Mouse (Mus musculus) liver, embryonic 14.5 days (tissue): ENCODE data around the gene Rdh9. TPM values are rescaled to one million over a fixed set of nuclear protein-coding genes. Genes with fewer than 3 reads are reported as not detected.
"Not testable (repeated sequence)": the region's sequence is repeated elsewhere in the genome, so short reads cannot be mapped to it uniquely, and the experiment has no call there.

ENCODE experiments used
- ATAC-seq: fragments of 200-750 bp; cut with Nextera tagmentation; 2 replicates; pipeline ENCODE4 v1.8.0; 2017; ENCODE audit warnings: moderate number of reproducible peaks, mild to moderate bottlenecking, moderate library complexity; ENCODE audit not compliant: insufficient read depth
- DNase-seq, 3 experiments: peaks; one replicate each; pipeline ENCODE4 v3.0.0-alpha.2; 2012 to 2013; ENCODE audit warnings: low read depth in 3 of 3, low spot score in 3 of 3
- H3K27ac ChIP-seq: fragments of 300-500 bp; sonication (generic); 2 replicates; pipeline ENCODE4 v1.5.1; 2014; ENCODE audit warnings: moderate library complexity, mild to moderate bottlenecking, control low read depth, inconsistent platforms
- H3K27me3 ChIP-seq: fragments of 300-500 bp; sonication (generic); 2 replicates; pipeline ENCODE4 v1.6.1; 2014; ENCODE audit warnings: mild to moderate bottlenecking, low read length, moderate library complexity; ENCODE audit not compliant: control insufficient read depth, insufficient read depth
- H3K36me3 ChIP-seq: fragments of 300-500 bp; sonication (generic); replicated peaks from 2 replicates; pipeline ENCODE4 v1.6.1; 2014; ENCODE audit warnings: low read depth; ENCODE audit not compliant: control insufficient read depth, insufficient read depth
- H3K4me1 ChIP-seq, 2 experiments: fragments of 200-500 bp in 1 of 2; fragments of 300-500 bp in 1 of 2; sonication (generic) in 1 of 2; replicated peaks; 2 replicates each; pipeline ENCODE4 v1.6.1; 2012 to 2014; ENCODE audit warnings: antibody characterized with exemption in 1 of 2, inconsistent platforms in 1 of 2, low read length in 1 of 2; ENCODE audit not compliant: control insufficient read depth in 2 of 2, insufficient read depth in 2 of 2
- H3K4me2 ChIP-seq: fragments of 300-500 bp; sonication (generic); 2 replicates; pipeline ENCODE4 v1.6.1; 2014; ENCODE audit warnings: low read depth, mild to moderate bottlenecking, control low read depth, moderate library complexity
- H3K4me3 ChIP-seq, 2 experiments: fragments of 200-500 bp in 1 of 2; fragments of 300-500 bp in 1 of 2; sonication (generic) in 1 of 2; 2 replicates each; pipeline ENCODE4 v1.5.1; 2012 to 2014; ENCODE audit warnings: low read depth in 2 of 2, low read length in 2 of 2, mild to moderate bottlenecking in 2 of 2, control low read depth in 1 of 2, inconsistent platforms in 1 of 2, moderate library complexity in 1 of 2; ENCODE audit not compliant: insufficient read depth in 1 of 2
- H3K9ac ChIP-seq: fragments of 300-500 bp; sonication (generic); replicated peaks from 2 replicates; pipeline ENCODE4 v1.6.1; 2014; ENCODE audit warnings: mild to moderate bottlenecking, control low read depth, moderate library complexity
- H3K9me3 ChIP-seq: fragments of 300-500 bp; sonication (generic); 2 replicates; pipeline ENCODE4 v1.6.1; 2016; ENCODE audit warnings: low read length, mixed read lengths; ENCODE audit not compliant: control insufficient read depth
- CTCF ChIP-seq: IDR thresholded peaks from 2 replicates; pipeline ENCODE4 v1.5.1; 2016; ENCODE audit warnings: antibody characterized with exemption, low read depth, control low read depth
- EP300 ChIP-seq: IDR thresholded peaks from 2 replicates; pipeline ENCODE4 v1.6.1; 2016; ENCODE audit warnings: antibody characterized with exemption, low read depth
- WGBS: fragments of 180-500 bp; shearing (Covaris S2); extraction: QIAGEN DNeasy Blood & Tissue Kit; methylation state at CpG from one replicate; pipeline ENCODE4 v1.1.7; 2014; ENCODE audit not compliant: insufficient replicate concordance; 5-methylcytosine and 5-hydroxymethylcytosine counted together
- polyA plus RNA-seq, 2 experiments: library from polyadenylated mRNA; depleted of rRNA in 1 of 2; stranded (reverse) in 1 of 2; unstranded in 1 of 2; fragments of >200 nt; fragmentation: Nextera tagmentation in 1 of 2; extraction: Ambion mirVana in 1 of 2; gene quantifications; 2 replicates each; pipeline versions ENCODE4 v1.2.1 to v1.2.3; 2012 to 2014

The Rdh9 gene
- polyA plus RNA-seq, 2 experiments, result 0.07 TPM; not detected in 1

GRCm38 (mm10) chr10:127825386-127825785 is 49.2 kb downstream of the Rdh9 start:
- no peaks in the 10 kb centered on the region for H3K27me3 ChIP-seq
- no peak for ATAC-seq
- DNase-seq, result peak in 2 of 3 experiments; percentile 3 to 4
- no peak overlapping the region for H3K27ac ChIP-seq
- no peak overlapping the region for H3K4me2 ChIP-seq
- no peaks in the 10 kb centered on the region for H3K4me1 ChIP-seq
- H3K36me3 ChIP-seq, result no peaks in the 10 kb centered on the region
- no peaks in the 10 kb centered on the region for H3K9me3 ChIP-seq
- 50% methylated on average over 6 of the region's 6 CpGs for WGBS
- TF ChIP-seq EP300 (no peak), CTCF (peak; percentile 58)
- H3K4me3 ChIP-seq, result no peak overlapping the region
- no peak overlapping the region for H3K9ac ChIP-seq

- Histone ChIP-seq H3K9ac (no peak overlapping the region), H3K4me1 (no peaks in the 10 kb centered on the region), H3K9me3 (no peaks in the 10 kb centered on the region), H3K27ac (no peak overlapping the region), H3K4me3 (no peak overlapping the region), H3K27me3 (no peaks in the 10 kb centered on the region), H3K36me3 (no peaks in the 10 kb centered on the region), H3K4me2 (no peak overlapping the region)
- ATAC-seq (no peak), DNase-seq (no peak)
- 57% methylated on average over 3 of the region's 3 CpGs for WGBS
- TF ChIP-seq EP300 (no peak), CTCF (no peak)
Observed at GRCm38 (mm10) chr10:127829121-127829520, 52.9 kb downstream of the Rdh9 start.

DNA sequence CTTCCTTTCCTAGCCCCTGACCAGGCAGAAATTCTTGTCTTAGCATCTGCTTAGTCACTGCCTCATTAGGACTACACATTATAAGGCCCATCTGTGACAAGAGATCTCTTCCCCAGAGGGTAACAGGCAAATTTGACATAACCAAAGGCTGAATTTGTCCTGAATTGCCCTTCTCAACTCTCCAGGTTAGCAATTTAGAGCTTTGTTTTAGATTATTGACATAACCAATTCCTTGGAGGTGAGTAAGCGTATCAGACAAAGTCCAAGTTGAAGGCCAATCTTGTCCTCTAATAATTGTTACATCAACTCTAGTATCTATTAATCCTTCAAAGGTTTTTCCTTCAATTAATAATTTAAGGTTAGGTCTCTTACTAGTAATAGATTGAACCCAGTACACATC is 58.0 kb downstream of the Rdh9 start:
- H3K4me1 ChIP-seq, ATAC-seq, H3K9ac ChIP-seq, H3K27ac ChIP-seq, H3K9me3 ChIP-seq, H3K27me3 ChIP-seq, DNase-seq, H3K4me3 ChIP-seq, H3K4me2 ChIP-seq, H3K36me3 ChIP-seq: not testable (repeated sequence)
- 79% methylated on average over 1 of the region's 1 CpGs for WGBS

DNA sequence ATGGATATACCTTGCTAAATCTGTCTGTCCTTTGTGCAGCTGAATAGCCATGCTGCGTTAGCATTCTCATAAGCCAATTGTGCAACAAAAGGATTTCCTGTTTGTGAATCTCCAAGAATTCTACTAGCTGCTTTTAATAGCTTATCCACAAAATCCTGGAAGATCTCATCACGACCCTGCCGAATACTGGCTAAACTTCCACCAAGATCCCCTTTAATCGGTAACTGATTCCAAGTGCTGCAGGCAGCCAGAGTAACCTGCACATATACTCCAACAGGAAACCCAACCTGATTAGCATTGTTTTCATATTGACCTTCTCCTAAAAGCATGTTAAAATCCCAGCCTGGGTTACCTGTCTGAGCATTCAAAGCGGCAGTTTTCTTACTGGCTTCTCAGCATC is 59.1 kb downstream of the Rdh9 start:
- Histone ChIP-seq H3K4me2 (no peak overlapping the region), H3K4me3 (no peak overlapping the region), H3K9me3 (no peaks in the 10 kb centered on the region), H3K4me1 (no peaks in the 10 kb centered on the region), H3K36me3 (no peaks in the 10 kb centered on the region), H3K27me3 (no peaks in the 10 kb centered on the region), H3K27ac (no peak overlapping the region), H3K9ac (no peak overlapping the region)
- WGBS, result 62% methylated on average over 5 of the region's 5 CpGs
- TF ChIP-seq CTCF, result no peak
- no peak for TF ChIP-seq EP300
- DNase-seq, result no peak
- ATAC-seq, result no peak

DNA sequence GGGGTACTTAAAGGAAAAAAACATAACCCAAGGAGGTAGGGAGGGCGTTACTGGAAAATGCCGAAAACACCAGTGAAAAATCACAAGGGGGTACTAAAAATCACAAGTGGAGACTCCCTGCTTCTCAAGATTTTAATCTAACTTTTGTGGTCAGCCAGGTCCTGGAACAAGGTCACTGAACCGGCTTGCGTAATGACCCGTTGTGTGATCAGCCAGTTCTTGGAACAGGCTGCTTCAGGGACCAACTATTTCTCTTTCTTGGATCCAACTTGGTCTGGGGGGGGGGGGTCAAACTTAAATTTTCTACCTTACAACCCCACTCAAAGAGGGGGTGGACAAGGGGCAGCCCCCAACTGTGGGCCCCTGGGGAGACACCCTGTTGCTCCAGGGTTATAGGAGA is 61.6 kb downstream of the Rdh9 start:
- WGBS, result 61% methylated on average over 5 of the region's 5 CpGs
- H3K9me3 ChIP-seq, H3K4me2 ChIP-seq, H3K9ac ChIP-seq, ATAC-seq, H3K27ac ChIP-seq, H3K27me3 ChIP-seq, DNase-seq, H3K4me3 ChIP-seq, H3K36me3 ChIP-seq, H3K4me1 ChIP-seq: not testable (repeated sequence)

DNA sequence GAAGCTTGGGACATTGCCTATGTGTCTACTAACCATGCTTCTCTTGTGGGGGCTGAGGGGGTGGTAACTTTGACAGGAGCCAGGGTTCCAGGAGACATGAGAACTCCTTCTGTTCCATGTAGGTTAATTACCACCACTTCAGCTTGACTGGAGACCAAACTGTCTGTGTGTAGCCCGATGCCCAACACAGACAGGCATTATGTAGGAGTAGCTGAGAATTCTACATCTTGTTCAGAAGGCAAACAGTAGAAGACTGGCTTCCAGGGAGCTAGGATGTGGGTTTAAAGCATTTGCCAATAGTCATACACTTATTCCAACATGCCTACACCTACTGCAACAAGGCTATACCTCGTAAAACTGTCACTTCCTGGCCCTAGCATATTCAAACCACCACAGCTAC is 62.4 kb downstream of the Rdh9 start:
- H3K4me3 ChIP-seq, result no peak overlapping the region
- H3K36me3 ChIP-seq, result no peaks in the 10 kb centered on the region
- no peaks in the 10 kb centered on the region for H3K27me3 ChIP-seq
- DNase-seq, result no peak
- no peaks in the 10 kb centered on the region for H3K9me3 ChIP-seq
- whole genome bisulfite sequencing, result 53% methylated on average over 2 of the region's 2 CpGs
- H3K4me2 ChIP-seq, result no peak overlapping the region
- ATAC-seq, result no peak
- TF ChIP-seq EP300 (no peak), CTCF (no peak)
- no peak overlapping the region for H3K27ac ChIP-seq
- H3K4me1 ChIP-seq, result no peaks in the 10 kb centered on the region
- H3K9ac ChIP-seq, result no peak overlapping the region
